Mouse (Mus musculus) left cerebral cortex, postnatal 4 days (tissue): ENCODE data around the gene Atraid. TPM values are rescaled to one million over a fixed set of nuclear protein-coding genes. Genes with fewer than 3 reads are reported as not detected.
A peak's percentile ranks its signal among the peaks of the same experiment; 100 is the strongest.
"Not testable (repeated sequence)": the region's sequence is repeated elsewhere in the genome, so short reads cannot be mapped to it uniquely, and the experiment has no call there.

ENCODE experiments used
- DNase-seq: peaks from one replicate; pipeline ENCODE4 v3.0.0-alpha.2; 2022
- intact Hi-C: fragments of 180-260 bp; cut with DNase I; formaldehyde crosslinking; loops from one replicate; pipeline ENCODE4 v1.15.1; 2025
- total RNA-seq, 2 experiments: library from RNA; stranded (reverse); gene quantifications; 2 replicates each; pipeline ENCODE4 v1.2.3; 2021

Gene Atraid
- total RNA-seq = 10 to 100 TPM; 59.2 to 66.2 TPM

GRCm38 (mm10) chr5:31047848-31048762, at the start of gene Atraid:
Gene Atraid (plus strand): TSS chr5:31048312.
- DNase-seq = peak; percentile 99
- intact Hi-C loops = no loop called here

GRCm38 (mm10) chr5:30999324-30999723, 48.8 kb upstream of the Atraid start:
- DNase-seq = no peak
- intact Hi-C loops = no loop called here

- intact Hi-C loops = loop anchor here (5.0 kb wide), 1 partner anchor 68 kb away; no protein-coding TSS in a partner anchor
Measured at GRCm38 (mm10) chr5:31000122-31000521, 48.0 kb upstream of the Atraid start.

GRCm38 (mm10) chr5:31000993-31001392, 47.1 kb upstream of the Atraid start:
- DNase-seq = no peak
- intact Hi-C loops = loop anchor here (5.0 kb wide), 1 partner anchor 69 kb away; no protein-coding TSS in a partner anchor

More at GRCm38 (mm10) chr5:31000122-31000521, 48.0 kb upstream of the Atraid start:
- DNase-seq = no peak

GRCm38 (mm10) chr5:31001560-31001959, 46.6 kb upstream of the Atraid start:
- no peak for DNase-seq
- intact Hi-C loops = loop anchor here (5.0 kb wide), 1 partner anchor 69 kb away; no protein-coding TSS in a partner anchor

- intact Hi-C loops = loop anchor here (2.0 to 5.0 kb wide), 2 partner anchors 72 to 197 kb away; no protein-coding TSS in a partner anchor
- peak; percentile 93 for DNase-seq
Measured at GRCm38 (mm10) chr5:31004184-31004583, 43.9 kb upstream of the Atraid start.

GRCm38 (mm10) chr5:31012737-31013136, 35.4 kb upstream of the Atraid start:
- no peak for DNase-seq
- intact Hi-C loops = no loop called here

GRCm38 (mm10) chr5:31015913-31016312, 32.2 kb upstream of the Atraid start:
- intact Hi-C loops = no loop called here
- no peak for DNase-seq

- DNase-seq = not testable (repeated sequence)
Measured at GRCm38 (mm10) chr5:31021790-31022189, 26.3 kb upstream of the Atraid start.

GRCm38 (mm10) chr5:31022690-31023089, 25.4 kb upstream of the Atraid start:
- intact Hi-C loops = no loop called here
- no peak for DNase-seq

More at GRCm38 (mm10) chr5:31021790-31022189, 26.3 kb upstream of the Atraid start:
- intact Hi-C loops = not testable (repeated sequence)

GRCm38 (mm10) chr5:31023254-31023653, 24.9 kb upstream of the Atraid start:
- intact Hi-C loops = no loop called here
- no peak for DNase-seq

- intact Hi-C loops = no loop called here
- DNase-seq = no peak
Measured at GRCm38 (mm10) chr5:31024641-31025040, 23.5 kb upstream of the Atraid start.

- no peak for DNase-seq
- intact Hi-C loops = no loop called here
Measured at GRCm38 (mm10) chr5:31030926-31031325, 17.2 kb upstream of the Atraid start.

GRCm38 (mm10) chr5:31031508-31031907, 16.6 kb upstream of the Atraid start:
- no peak for DNase-seq
- intact Hi-C loops = no loop called here

GRCm38 (mm10) chr5:31034669-31035068, 13.4 kb upstream of the Atraid start:
- intact Hi-C loops = no loop called here
- DNase-seq = no peak

- DNase-seq, intact Hi-C loops: not testable (repeated sequence)
Measured at GRCm38 (mm10) chr5:31036556-31036955, 11.6 kb upstream of the Atraid start.

GRCm38 (mm10) chr5:31038171-31038845, 9.8 kb upstream of the Atraid start:
- DNase-seq = no peak
- intact Hi-C loops = no loop called here

GRCm38 (mm10) chr5:31046416-31046815, 1.7 kb upstream of the Atraid start:
- intact Hi-C loops = no loop called here
- DNase-seq = no peak

- intact Hi-C loops = no loop called here
- no peak for DNase-seq
Measured at GRCm38 (mm10) chr5:31047074-31047473, 1.0 kb upstream of the Atraid start.

GRCm38 (mm10) chr5:31048763-31049641, 890 bp downstream of the Atraid start, which contains the start of gene Slc5a6:
Gene Slc5a6 (minus strand): TSS chr5:31048924.
- intact Hi-C loops = no loop called here

More at GRCm38 (mm10) chr5:31048763-31049641, 890 bp downstream of the Atraid start, which contains the start of gene Slc5a6:
- peak; percentile 44 for DNase-seq
